Mouse (Mus musculus): Measurements from ENCODE around the gene Mrpl54.

Gene Mrpl54

GRCm38 (mm10) chr10:81266211-81267105 lies at the start of gene Mrpl54, which contains the start of gene Apba3:
Gene Mrpl54 (minus strand): TSS chr10:81266934.
Gene Apba3 (plus strand): TSS chr10:81266960.
- DNase-seq (ENCODE audit: low spot score): peak; percentile 97

GRCm38 (mm10) chr10:81315587-81315986 lies 48.9 kb upstream of the Mrpl54 start:
- DNase-seq (ENCODE audit: low spot score): no peak

- no peak for DNase-seq (ENCODE audit: low spot score)
These were observed 47.5 kb upstream of the Mrpl54 start for GRCm38 (mm10) chr10:81314201-81314600.

GRCm38 (mm10) chr10:81313581-81313980 lies 46.8 kb upstream of the Mrpl54 start:
- no peak for DNase-seq (ENCODE audit: low spot score)

GRCm38 (mm10) chr10:81309571-81309970 lies 42.8 kb upstream of the Mrpl54 start:
- DNase-seq (ENCODE audit: low spot score): no peak

- no peak for DNase-seq (ENCODE audit: low spot score)
These were observed 40.3 kb upstream of the Mrpl54 start for GRCm38 (mm10) chr10:81306837-81307682.

- no peak for DNase-seq (ENCODE audit: low spot score)
These were observed 39.5 kb upstream of the Mrpl54 start for GRCm38 (mm10) chr10:81306173-81306668.

GRCm38 (mm10) chr10:81305663-81306062 lies 38.9 kb upstream of the Mrpl54 start:
- DNase-seq (ENCODE audit: low spot score): no peak

GRCm38 (mm10) chr10:81304597-81305238 lies 38.0 kb upstream of the Mrpl54 start:
- DNase-seq (ENCODE audit: low spot score): no peak

- no peak for DNase-seq (ENCODE audit: low spot score)
These were observed 37.0 kb upstream of the Mrpl54 start for GRCm38 (mm10) chr10:81303761-81304160.

- no peak for DNase-seq (ENCODE audit: low spot score)
These were observed 36.5 kb upstream of the Mrpl54 start for GRCm38 (mm10) chr10:81303258-81303657.

GRCm38 (mm10) chr10:81302781-81303218 lies 36.1 kb upstream of the Mrpl54 start:
- no peak for DNase-seq (ENCODE audit: low spot score)

- DNase-seq (ENCODE audit: low spot score): no peak
These were observed 35.6 kb upstream of the Mrpl54 start for GRCm38 (mm10) chr10:81302288-81302687.

GRCm38 (mm10) chr10:81301321-81301720 lies 34.6 kb upstream of the Mrpl54 start:
- DNase-seq (ENCODE audit: low spot score): no peak

GRCm38 (mm10) chr10:81300352-81300907 lies 33.7 kb upstream of the Mrpl54 start:
- DNase-seq (ENCODE audit: low spot score): no peak

GRCm38 (mm10) chr10:81299585-81300351 lies 33.0 kb upstream of the Mrpl54 start:
- no peak for DNase-seq (ENCODE audit: low spot score)

- no peak for DNase-seq (ENCODE audit: low spot score)
These were observed 31.8 kb upstream of the Mrpl54 start for GRCm38 (mm10) chr10:81298369-81299100.

- DNase-seq (ENCODE audit: low spot score): no peak
These were observed 31.1 kb upstream of the Mrpl54 start for GRCm38 (mm10) chr10:81297845-81298244.

GRCm38 (mm10) chr10:81297246-81297645 lies 30.5 kb upstream of the Mrpl54 start:
- DNase-seq (ENCODE audit: low spot score): no peak

GRCm38 (mm10) chr10:81295185-81295584 lies 28.5 kb upstream of the Mrpl54 start:
- no peak for DNase-seq (ENCODE audit: low spot score)

Data from ovary, postnatal 10 days (tissue).